Mouse (Mus musculus) adrenal gland (tissue): ENCODE results near the gene Atic.

Experiments
- intact Hi-C: fragments of 180-260 bp; cut with DNase I; formaldehyde crosslinking; loops from one replicate; pipeline ENCODE4 v1.15.1; 2025
- long read RNA-seq, 2 experiments: library from polyadenylated mRNA; unstranded; transcript quantifications; one replicate each; pipeline ENCODE4 v2.0.0; 2020; ENCODE audit warnings: borderline replicate concordance in 1 of 2; ENCODE audit not compliant: insufficient replicate concordance in 1 of 2

Atic gene
- long read RNA-seq, experiment 1, partial matches to known transcripts, result 11 of 12 reads
- long read RNA-seq, experiment 1, other reads (novel, unspliced or antisense), result 1 of 12 reads
- long read RNA-seq, experiment 2, partial matches to known transcripts, result 29 of 31 reads
- long read RNA-seq, experiment 2, other reads (novel, unspliced or antisense), result 1 of 31 reads

GRCm38 (mm10) chr1:71556688-71557612 lies at the start of gene Atic:
Gene Atic, plus strand, starts transcription at chr1:71557150.
- intact Hi-C loops, result no loop called here

- intact Hi-C loops, result loop anchor here (10.0 kb wide), 1 partner anchor 222 kb away; no protein-coding TSS in a partner anchor
Observed at GRCm38 (mm10) chr1:71507251-71507650, 49.7 kb upstream of the Atic start.

- intact Hi-C loops, result no loop called here
Observed at GRCm38 (mm10) chr1:71515041-71515440, 41.9 kb upstream of the Atic start.

- intact Hi-C loops, result no loop called here
Observed at GRCm38 (mm10) chr1:71528808-71529648, 27.9 kb upstream of the Atic start.

GRCm38 (mm10) chr1:71530779-71531178 lies 26.2 kb upstream of the Atic start:
- intact Hi-C loops, result loop anchor here (10.0 kb wide), 1 partner anchor 236 kb away; no protein-coding TSS in a partner anchor

GRCm38 (mm10) chr1:71531653-71532052 lies 25.3 kb upstream of the Atic start:
- intact Hi-C loops, result loop anchor here (10.0 kb wide), 1 partner anchor 237 kb away; no protein-coding TSS in a partner anchor

GRCm38 (mm10) chr1:71539641-71540040 lies 17.3 kb upstream of the Atic start:
- intact Hi-C loops, result loop anchor here (10.0 kb wide), 1 partner anchor 245 kb away; no protein-coding TSS in a partner anchor

GRCm38 (mm10) chr1:71540437-71540836 lies 16.5 kb upstream of the Atic start:
- intact Hi-C loops, result no loop called here

GRCm38 (mm10) chr1:71550626-71551195 lies 6.2 kb upstream of the Atic start:
- intact Hi-C loops, result no loop called here

GRCm38 (mm10) chr1:71560626-71561025 lies 3.7 kb downstream of the Atic start:
- intact Hi-C loops, result no loop called here

- intact Hi-C loops, result no loop called here
Observed at GRCm38 (mm10) chr1:71564291-71564690, 7.3 kb downstream of the Atic start.

- intact Hi-C loops, result no loop called here
Observed at GRCm38 (mm10) chr1:71567884-71568605, 11.1 kb downstream of the Atic start.

GRCm38 (mm10) chr1:71570116-71570515 lies 13.2 kb downstream of the Atic start:
- intact Hi-C loops, result no loop called here

GRCm38 (mm10) chr1:71575987-71576386 lies 19.0 kb downstream of the Atic start:
- intact Hi-C loops, result no loop called here

GRCm38 (mm10) chr1:71576837-71577236 lies 19.9 kb downstream of the Atic start:
- intact Hi-C loops, result no loop called here

GRCm38 (mm10) chr1:71579526-71579925 lies 22.6 kb downstream of the Atic start:
- intact Hi-C loops, result no loop called here

GRCm38 (mm10) chr1:71580408-71580807 lies 23.5 kb downstream of the Atic start:
- intact Hi-C loops, result no loop called here

GRCm38 (mm10) chr1:71583302-71583701 lies 26.4 kb downstream of the Atic start:
- intact Hi-C loops, result no loop called here

GRCm38 (mm10) chr1:71583900-71584299 lies 26.9 kb downstream of the Atic start:
- intact Hi-C loops, result no loop called here

- intact Hi-C loops, result no loop called here
Observed at GRCm38 (mm10) chr1:71586658-71587057, 29.7 kb downstream of the Atic start.
